Mouse (Mus musculus) heart, embryonic 15.5 days (tissue): ENCODE data around the gene Uba2. TPM values are rescaled to one million over a fixed set of nuclear protein-coding genes. Genes with fewer than 3 reads are reported as not detected.
"Not testable (repeated sequence)": the region's sequence is repeated elsewhere in the genome, so short reads cannot be mapped to it uniquely, and the experiment has no call there.

Experiments used
- ATAC-seq: fragments of 200-750 bp; cut with Nextera tagmentation; replicated peaks from 2 replicates; pipeline ENCODE4 v1.8.0; 2017; ENCODE audit warnings: low read depth, moderate TSS enrichment; ENCODE audit not compliant: insufficient number of reproducible peaks, insufficient read depth, low FRiP score
- H3K27ac ChIP-seq: fragments of 300-500 bp; sonication (generic); 2 replicates; pipeline ENCODE4 v1.5.1; 2015; ENCODE audit warnings: mild to moderate bottlenecking, inconsistent platforms
- H3K27me3 ChIP-seq: fragments of 300-500 bp; sonication (generic); 2 replicates; pipeline ENCODE4 v1.6.1; 2015; ENCODE audit warnings: inconsistent platforms
- H3K36me3 ChIP-seq: fragments of 300-500 bp; sonication (generic); 2 replicates; pipeline ENCODE4 v1.6.1; 2015; ENCODE audit warnings: mild to moderate bottlenecking, inconsistent platforms
- H3K4me1 ChIP-seq: fragments of 300-500 bp; sonication (generic); replicated peaks from 2 replicates; pipeline ENCODE4 v1.6.1; 2015; ENCODE audit warnings: inconsistent platforms
- H3K4me2 ChIP-seq: fragments of 300-500 bp; sonication (generic); 2 replicates; pipeline ENCODE4 v1.6.1; 2015; ENCODE audit warnings: inconsistent platforms, mild to moderate bottlenecking, moderate library complexity
- H3K4me3 ChIP-seq: fragments of 300-500 bp; sonication (generic); 2 replicates; pipeline ENCODE4 v1.5.1; 2015; ENCODE audit warnings: mild to moderate bottlenecking, inconsistent platforms
- H3K9ac ChIP-seq: fragments of 300-500 bp; sonication (generic); 2 replicates; pipeline ENCODE4 v1.6.1; 2015; ENCODE audit warnings: mild to moderate bottlenecking, inconsistent platforms
- H3K9me3 ChIP-seq: fragments of 300-500 bp; sonication (generic); replicated peaks from 2 replicates; pipeline ENCODE4 v1.6.1; 2016; ENCODE audit warnings: inconsistent platforms
- WGBS: fragments of 180-500 bp; shearing (Covaris S2); methylation state at CpG from one replicate; pipeline ENCODE4 v1.1.7; 2015; ENCODE audit warnings: mixed read lengths; 5-methylcytosine and 5-hydroxymethylcytosine counted together
- polyA plus RNA-seq: library from polyadenylated mRNA; unstranded; fragments of >200 nt; fragmentation: Nextera tagmentation; extraction: Ambion mirVana; gene quantifications from 2 replicates; pipeline ENCODE4 v1.2.1, GENCODE M21; 2015

The Uba2 gene
- polyA plus RNA-seq: 89.0 and 108 TPM in 2 replicates

DNA sequence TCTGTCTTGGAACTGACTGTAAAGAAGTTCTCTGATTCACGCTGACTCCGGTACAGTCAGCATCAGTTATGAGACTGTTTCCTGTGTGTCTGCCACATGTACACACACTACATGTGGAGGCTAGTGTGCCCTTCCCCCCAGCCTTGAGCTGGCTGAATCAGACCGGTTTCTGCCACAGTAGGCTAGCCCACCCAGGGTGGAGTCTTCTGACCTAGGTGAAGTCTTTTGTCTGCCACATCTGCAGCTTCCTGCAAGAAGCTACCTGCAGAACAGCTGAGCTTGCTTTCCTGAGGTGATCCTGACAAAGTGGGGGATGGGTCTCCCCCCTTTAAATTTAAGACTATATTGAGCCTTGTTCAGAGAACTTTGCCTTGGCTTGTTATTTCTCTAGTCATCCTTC lies at the start of gene Uba2:
Uba2 (minus strand) TSS at position 146 of the 400 bp plus-strand sequence.
- H3K9ac ChIP-seq: peak within 1 kb of the TSS; percentile 97
- peaks cover 10% of the 10 kb centered on the region; the same call in 1 of the 2 replicates for H3K36me3 ChIP-seq
- H3K27ac ChIP-seq: peak within 1 kb of the TSS; percentile 93
- WGBS: 85% methylated on average over 3 of the region's 3 CpGs
- H3K4me1 ChIP-seq: peaks cover 12% of the 10 kb centered on the region
- no peaks in the 10 kb centered on the region for H3K9me3 ChIP-seq
- peak within 1 kb of the TSS; percentile 74 for H3K4me2 ChIP-seq
- peak within 1 kb of the TSS; percentile 95 for H3K4me3 ChIP-seq
- ATAC-seq: no peak
- no peaks in the 10 kb centered on the region for H3K27me3 ChIP-seq

DNA sequence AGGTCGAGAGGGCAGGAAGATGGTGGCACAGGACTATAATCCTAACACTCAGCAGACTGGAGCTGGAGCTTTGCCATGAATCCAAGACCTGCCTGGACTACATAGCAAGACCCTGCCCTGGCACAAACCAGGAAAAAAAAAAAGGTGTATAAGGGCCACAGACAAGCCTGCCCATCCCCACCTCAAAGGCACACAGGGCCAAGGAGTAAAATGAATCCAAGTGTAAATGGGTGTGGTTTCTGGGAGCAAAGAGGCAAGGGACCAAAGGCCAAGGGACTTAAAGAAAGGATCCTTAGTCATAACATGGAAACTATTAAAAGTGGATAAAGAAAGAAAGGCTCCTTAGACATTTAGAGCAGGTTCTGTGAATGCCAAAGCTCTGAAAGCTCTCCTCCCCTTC lies 49.1 kb upstream of the Uba2 start:
- ATAC-seq: no peak
- Histone ChIP-seq H3K4me3 (no peak overlapping the region), H3K9me3 (no peaks in the 10 kb centered on the region), H3K9ac (no peak overlapping the region), H3K36me3 (peaks cover 100% of the 10 kb centered on the region), H3K4me2 (no peak overlapping the region), H3K27me3 (no peaks in the 10 kb centered on the region), H3K27ac (no peak overlapping the region), H3K4me1 (no peaks in the 10 kb centered on the region)
- WGBS: 78% methylated on average over 1 of the region's 1 CpGs

DNA sequence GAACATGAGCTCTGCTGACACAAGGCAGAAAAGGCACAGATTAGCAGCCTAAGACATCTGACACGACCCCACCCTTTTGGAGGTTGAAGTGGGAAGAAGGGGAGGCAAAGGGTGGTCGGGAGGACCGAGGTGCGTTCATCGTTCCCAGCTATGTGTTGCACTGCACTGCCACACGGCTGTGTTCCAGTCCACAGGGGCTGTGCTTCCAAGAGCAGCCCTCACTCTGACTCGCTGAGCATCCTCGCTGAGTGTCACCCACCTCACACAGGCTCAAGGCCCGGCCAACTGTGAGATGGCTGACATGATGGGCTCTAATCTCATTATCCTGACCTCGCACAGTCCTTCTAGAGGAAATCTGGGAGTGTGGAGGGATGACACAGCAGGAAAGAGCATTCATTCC lies 47.1 kb upstream of the Uba2 start:
- H3K4me2 ChIP-seq: no peak overlapping the region
- no peak overlapping the region for H3K27ac ChIP-seq
- H3K36me3 ChIP-seq: peaks cover 100% of the 10 kb centered on the region
- H3K4me1 ChIP-seq: no peaks in the 10 kb centered on the region
- no peak overlapping the region for H3K4me3 ChIP-seq
- no peaks in the 10 kb centered on the region for H3K27me3 ChIP-seq
- H3K9me3 ChIP-seq: no peaks in the 10 kb centered on the region
- no peak overlapping the region for H3K9ac ChIP-seq
- ATAC-seq: no peak
- 92% methylated on average over 10 of the region's 10 CpGs for WGBS

DNA sequence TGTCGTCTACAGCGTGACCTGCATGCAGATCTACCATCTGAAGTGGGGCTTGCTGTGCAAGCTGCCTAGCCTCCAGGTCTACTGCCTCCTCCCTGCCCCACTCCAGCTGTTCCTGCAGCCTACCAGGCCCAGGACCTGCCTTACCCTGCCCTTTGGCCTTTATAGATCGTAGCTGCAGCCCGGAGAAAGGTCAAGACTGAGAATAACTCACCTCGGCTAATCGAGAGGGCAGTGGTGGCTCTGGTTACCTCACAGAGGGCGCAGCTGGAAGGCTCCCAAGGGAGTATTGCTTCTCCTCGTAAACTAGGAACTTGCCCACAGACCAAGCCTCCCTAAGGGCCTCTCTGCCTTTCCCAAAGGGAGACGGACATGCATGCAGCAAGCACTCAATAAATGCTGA lies 46.1 kb upstream of the Uba2 start:
- ATAC-seq: no peak
- WGBS: 84% methylated on average over 9 of the region's 9 CpGs
- H3K36me3 ChIP-seq: peaks cover 100% of the 10 kb centered on the region

DNA sequence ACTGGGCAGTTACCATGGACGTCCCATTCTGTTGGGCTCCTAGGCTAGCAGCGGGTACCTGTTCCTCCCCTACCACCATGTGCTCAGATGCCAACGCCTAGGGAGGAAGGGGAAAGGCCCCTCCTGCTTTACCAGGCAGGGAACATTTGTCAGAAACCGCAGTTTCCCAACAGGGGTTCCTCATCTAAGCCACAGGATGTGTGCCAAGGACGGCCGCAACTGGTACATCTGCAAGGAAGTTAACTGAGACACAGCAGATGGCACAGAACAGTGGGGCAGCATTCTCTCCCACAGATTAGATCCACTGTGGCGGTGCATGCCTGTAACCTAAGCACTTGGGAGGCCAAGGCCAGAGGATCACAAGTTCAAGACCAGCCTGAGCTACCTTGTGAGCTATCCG lies 45.2 kb upstream of the Uba2 start:
- Histone ChIP-seq H3K27me3 (no peaks in the 10 kb centered on the region), H3K4me1 (no peaks in the 10 kb centered on the region), H3K9me3 (no peaks in the 10 kb centered on the region), H3K4me2 (no peak overlapping the region), H3K4me3 (no peak overlapping the region), H3K27ac (no peak overlapping the region), H3K36me3 (peaks cover 99% of the 10 kb centered on the region), H3K9ac (no peak overlapping the region)
- ATAC-seq: no peak
- 94% methylated on average over 8 of the region's 8 CpGs for WGBS

More for the DNA sequence above, 46.1 kb upstream of the Uba2 start:
- H3K9ac ChIP-seq: no peak overlapping the region
- no peak overlapping the region for H3K4me3 ChIP-seq
- H3K9me3 ChIP-seq: no peaks in the 10 kb centered on the region
- no peaks in the 10 kb centered on the region for H3K27me3 ChIP-seq
- H3K27ac ChIP-seq: no peak overlapping the region
- no peaks in the 10 kb centered on the region for H3K4me1 ChIP-seq
- H3K4me2 ChIP-seq: no peak overlapping the region

DNA sequence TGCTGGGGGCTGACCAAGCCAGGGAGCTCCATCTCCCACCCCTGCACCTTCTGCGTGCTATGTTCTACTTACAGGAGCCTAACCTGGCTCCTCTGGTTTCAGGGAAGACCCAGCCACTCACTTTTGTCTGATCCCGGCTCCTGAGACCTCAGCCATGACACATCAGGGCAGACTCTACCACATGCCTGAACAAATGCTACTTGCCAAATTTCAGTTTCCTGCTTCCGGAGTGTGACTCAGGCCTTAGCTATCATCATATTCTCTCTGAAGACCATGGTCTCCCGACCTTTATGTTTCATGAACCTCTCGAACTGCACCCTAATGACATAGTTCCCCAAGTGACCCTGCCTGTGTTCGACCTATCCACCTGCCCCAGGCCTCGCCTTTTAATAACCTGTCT lies 43.9 kb upstream of the Uba2 start:
- no peak overlapping the region for H3K27ac ChIP-seq
- no peaks in the 10 kb centered on the region for H3K27me3 ChIP-seq
- peaks cover 99% of the 10 kb centered on the region for H3K36me3 ChIP-seq
- H3K9ac ChIP-seq: no peak overlapping the region
- 88% methylated on average over 7 of the region's 7 CpGs for whole genome bisulfite sequencing
- ATAC-seq: no peak
- no peak overlapping the region for H3K4me2 ChIP-seq
- no peak overlapping the region for H3K4me3 ChIP-seq
- H3K4me1 ChIP-seq: no peaks in the 10 kb centered on the region
- H3K9me3 ChIP-seq: no peaks in the 10 kb centered on the region

DNA sequence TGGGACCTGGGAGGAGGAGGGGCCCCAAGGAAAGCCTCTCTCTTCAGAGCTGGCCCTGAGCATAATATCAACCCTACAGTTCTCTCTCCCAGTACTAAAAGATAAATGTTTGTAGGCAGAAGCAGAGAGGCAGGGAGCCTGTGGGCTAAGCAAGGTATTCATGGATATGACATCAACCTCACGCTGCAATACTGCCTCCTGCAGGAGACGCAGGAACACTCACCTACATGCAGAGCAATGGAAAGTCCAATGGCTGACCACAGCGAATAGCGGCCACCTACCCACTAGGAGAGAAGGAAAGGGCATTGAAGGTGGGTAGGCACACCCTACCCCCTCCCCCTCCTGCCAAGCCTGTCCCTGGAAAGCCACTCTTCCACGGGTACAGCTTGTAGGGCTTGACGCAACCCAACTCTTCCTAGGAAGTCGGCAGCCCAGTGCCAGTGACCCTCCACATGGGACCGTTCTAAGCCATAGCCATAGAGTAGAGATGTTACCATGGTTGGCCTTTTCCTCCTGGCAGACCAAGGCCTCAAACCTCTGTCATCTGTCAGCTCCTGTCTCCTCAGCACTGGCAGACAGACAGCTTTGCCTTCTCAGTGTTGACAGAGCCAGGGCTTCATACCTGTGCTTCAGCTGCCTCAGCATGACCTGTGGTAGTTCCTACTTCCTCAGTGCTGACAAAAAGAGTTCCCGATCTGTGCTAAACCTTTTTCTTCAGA lies 38.8 kb upstream of the Uba2 start:
- H3K36me3 ChIP-seq: peaks cover 99% of the 10 kb centered on the region
- no peak overlapping the region for H3K27ac ChIP-seq
- WGBS: 89% methylated on average over 9 of the region's 9 CpGs
- no peak overlapping the region for H3K4me3 ChIP-seq
- H3K4me2 ChIP-seq: no peak overlapping the region
- H3K4me1 ChIP-seq: no peaks in the 10 kb centered on the region
- ATAC-seq: no peak
- no peak overlapping the region for H3K9ac ChIP-seq
- H3K27me3 ChIP-seq: no peaks in the 10 kb centered on the region
- H3K9me3 ChIP-seq: no peaks in the 10 kb centered on the region

DNA sequence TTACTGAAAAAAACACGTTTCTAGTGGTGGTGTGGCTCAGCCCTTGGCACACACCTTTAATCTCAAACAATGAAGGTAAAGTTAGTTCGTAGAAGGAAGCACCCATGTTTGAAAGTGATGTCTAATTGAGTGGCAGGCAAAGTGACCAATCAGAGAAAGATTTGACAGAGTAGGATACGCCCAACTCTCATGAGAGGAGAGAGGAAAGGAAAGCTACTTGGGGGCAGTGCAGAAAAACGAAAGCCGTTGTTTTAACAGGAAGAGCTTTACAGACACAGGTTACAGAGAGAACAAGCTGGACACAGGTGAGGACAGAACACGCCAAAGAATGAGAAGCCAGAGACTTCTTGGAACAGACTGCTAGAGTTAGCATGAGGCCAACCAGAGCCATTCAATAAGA lies 36.9 kb upstream of the Uba2 start:
- H3K4me3 ChIP-seq: no peak overlapping the region
- H3K36me3 ChIP-seq: peaks cover 99% of the 10 kb centered on the region
- WGBS: 91% methylated on average over 6 of the region's 6 CpGs
- no peaks in the 10 kb centered on the region for H3K9me3 ChIP-seq
- ATAC-seq: no peak
- H3K27ac ChIP-seq: no peak overlapping the region
- no peaks in the 10 kb centered on the region for H3K4me1 ChIP-seq
- no peak overlapping the region for H3K9ac ChIP-seq
- no peaks in the 10 kb centered on the region for H3K27me3 ChIP-seq
- H3K4me2 ChIP-seq: no peak overlapping the region

DNA sequence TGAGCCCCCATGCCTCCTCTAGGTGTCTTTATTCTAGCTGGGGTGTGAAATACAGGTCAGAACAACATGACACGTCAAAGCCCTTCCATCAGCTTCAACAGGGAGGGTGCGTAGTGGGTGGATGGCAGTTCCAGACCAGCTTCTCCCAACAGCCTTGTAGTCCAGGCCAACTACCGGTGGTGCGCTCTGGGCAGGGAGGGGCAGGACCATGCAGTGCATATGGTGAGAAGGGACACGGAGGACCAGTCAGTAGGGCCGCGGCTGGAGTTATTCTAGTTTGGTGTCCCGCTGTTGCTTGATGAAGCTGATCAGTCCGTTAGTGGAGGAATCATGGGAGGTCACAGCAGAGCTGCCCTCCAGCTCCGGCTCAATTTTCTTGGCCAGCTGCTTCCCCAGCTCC lies 32.7 kb upstream of the Uba2 start:
- not testable (repeated sequence) for H3K4me3 ChIP-seq, H3K27me3 ChIP-seq, H3K27ac ChIP-seq, ATAC-seq, H3K4me1 ChIP-seq, H3K4me2 ChIP-seq, H3K9me3 ChIP-seq, H3K9ac ChIP-seq
- 91% methylated on average over 10 of the region's 10 CpGs for WGBS
- H3K36me3 ChIP-seq: peaks cover 69% of the 10 kb centered on the region

DNA sequence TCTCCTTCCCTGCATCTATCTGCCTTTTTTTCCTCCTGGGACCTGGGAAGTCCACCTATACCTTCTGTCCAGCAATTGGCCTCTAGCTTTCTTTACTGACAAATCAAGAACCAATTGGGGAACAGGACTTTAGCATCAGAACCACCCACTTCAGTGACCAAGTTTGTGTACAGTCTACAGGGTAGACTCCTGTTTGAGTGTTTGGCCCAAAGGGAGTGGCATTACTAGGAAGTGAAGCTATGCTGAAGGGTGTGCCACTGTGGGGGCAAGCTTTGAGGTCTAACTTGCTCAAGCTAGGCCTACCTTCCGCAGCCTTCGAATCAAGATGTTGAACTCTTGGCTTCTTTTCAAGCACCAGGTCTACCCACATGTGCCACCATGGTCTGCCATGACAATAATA lies 31.4 kb upstream of the Uba2 start:
- Histone ChIP-seq H3K4me3 (no peak overlapping the region), H3K9me3 (no peaks in the 10 kb centered on the region), H3K36me3 (peaks cover 56% of the 10 kb centered on the region)

DNA sequence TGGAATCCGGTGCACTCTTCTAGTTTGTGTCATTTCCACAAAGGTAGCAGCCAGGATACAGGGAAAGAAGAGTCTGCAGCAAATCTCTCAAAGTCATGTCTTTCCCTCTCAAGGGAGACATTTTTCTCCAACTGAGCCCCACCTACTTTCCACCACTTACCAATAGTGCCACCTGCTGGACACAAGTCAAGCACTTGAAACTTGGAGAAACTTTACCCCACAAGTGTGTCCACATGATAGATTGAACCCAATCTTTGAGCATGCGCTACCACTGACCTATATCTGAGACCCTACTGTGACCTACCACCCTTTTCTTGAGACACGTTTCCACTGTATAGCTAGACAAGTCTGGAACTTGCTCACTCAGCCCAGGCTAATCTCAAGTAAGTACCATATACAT lies 28.9 kb upstream of the Uba2 start:
- no peak overlapping the region for H3K9ac ChIP-seq
- no peak overlapping the region for H3K27ac ChIP-seq
- peaks cover 31% of the 10 kb centered on the region for H3K36me3 ChIP-seq
- no peaks in the 10 kb centered on the region for H3K27me3 ChIP-seq
- 52% methylated on average over 3 of the region's 3 CpGs for WGBS
- H3K4me3 ChIP-seq: no peak overlapping the region
- H3K4me2 ChIP-seq: no peak overlapping the region
- peaks cover 6% of the 10 kb centered on the region for H3K4me1 ChIP-seq
- no peaks in the 10 kb centered on the region for H3K9me3 ChIP-seq
- no peak for ATAC-seq

More for the DNA sequence above, 31.4 kb upstream of the Uba2 start:
- WGBS: 94% methylated on average over 2 of the region's 2 CpGs
- no peak overlapping the region for H3K4me2 ChIP-seq
- no peak overlapping the region for H3K9ac ChIP-seq
- peaks cover under 1% of the 10 kb centered on the region for H3K4me1 ChIP-seq
- ATAC-seq: no peak
- no peaks in the 10 kb centered on the region for H3K27me3 ChIP-seq
- H3K27ac ChIP-seq: no peak overlapping the region
